Mouse (Mus musculus) lung, postnatal 0 days (tissue): Measurements from ENCODE around the gene App.

Experiments
- CTCF ChIP-seq: IDR thresholded peaks from 2 replicates; pipeline ENCODE4 v1.5.1; 2016; ENCODE audit warnings: antibody characterized with exemption, mild to moderate bottlenecking
- EP300 ChIP-seq: IDR thresholded peaks from 2 replicates; pipeline ENCODE4 v1.6.1; 2016; ENCODE audit warnings: antibody characterized with exemption, mild to moderate bottlenecking, control low read depth

DNA sequence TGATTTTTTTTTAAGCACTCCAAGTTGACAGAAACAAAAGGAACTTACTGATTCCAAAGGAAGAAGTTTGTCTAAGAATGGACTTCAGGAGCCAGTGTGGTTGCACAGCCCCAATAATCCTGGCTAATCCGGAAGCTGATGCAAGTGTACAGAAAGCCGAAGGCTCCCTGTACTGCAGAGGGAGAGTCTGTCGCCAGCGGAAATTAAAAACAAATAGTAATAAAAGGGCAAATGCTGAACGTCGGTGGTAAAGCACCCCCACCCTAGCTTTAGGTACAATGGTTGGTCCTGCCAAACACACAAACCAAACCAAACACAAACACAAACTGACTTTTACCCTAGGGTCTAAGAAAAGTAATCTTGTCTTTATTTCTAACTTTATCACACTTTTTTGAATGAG is 98.7 kb downstream of the App start:
- TF ChIP-seq CTCF: no peak
- TF ChIP-seq EP300: no peak
